Mouse (Mus musculus): ENCODE results near the gene Sinhcaf. TPM values are rescaled to one million over a fixed set of nuclear protein-coding genes. Genes with fewer than 3 reads are reported as not detected.

The Sinhcaf gene
- 1.9 and 3.9 TPM in 2 replicates for polyA plus RNA-seq (2012; rRNA removed; ENCODE audit: low replicate concordance)

DNA sequence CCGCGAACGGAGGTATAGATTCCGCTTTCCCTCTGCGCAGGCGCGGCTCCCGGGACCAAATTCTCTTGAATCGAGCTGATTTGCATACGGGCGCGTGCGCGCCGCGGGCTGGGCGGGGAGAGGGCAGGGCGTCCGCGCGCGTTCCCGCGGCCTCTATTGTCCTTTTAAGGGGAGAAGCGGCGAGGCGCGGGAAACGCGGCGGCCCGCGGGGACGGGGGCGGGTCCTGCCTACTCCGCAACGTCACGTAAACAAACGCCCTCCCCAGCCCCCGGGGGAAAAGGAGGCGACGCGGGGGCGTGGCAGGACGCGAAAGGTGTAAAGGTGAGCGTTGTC is at the start of gene Sinhcaf:
Gene Sinhcaf, minus strand, starts transcription at position 59 of the 334 bp plus-strand sequence.

DNA sequence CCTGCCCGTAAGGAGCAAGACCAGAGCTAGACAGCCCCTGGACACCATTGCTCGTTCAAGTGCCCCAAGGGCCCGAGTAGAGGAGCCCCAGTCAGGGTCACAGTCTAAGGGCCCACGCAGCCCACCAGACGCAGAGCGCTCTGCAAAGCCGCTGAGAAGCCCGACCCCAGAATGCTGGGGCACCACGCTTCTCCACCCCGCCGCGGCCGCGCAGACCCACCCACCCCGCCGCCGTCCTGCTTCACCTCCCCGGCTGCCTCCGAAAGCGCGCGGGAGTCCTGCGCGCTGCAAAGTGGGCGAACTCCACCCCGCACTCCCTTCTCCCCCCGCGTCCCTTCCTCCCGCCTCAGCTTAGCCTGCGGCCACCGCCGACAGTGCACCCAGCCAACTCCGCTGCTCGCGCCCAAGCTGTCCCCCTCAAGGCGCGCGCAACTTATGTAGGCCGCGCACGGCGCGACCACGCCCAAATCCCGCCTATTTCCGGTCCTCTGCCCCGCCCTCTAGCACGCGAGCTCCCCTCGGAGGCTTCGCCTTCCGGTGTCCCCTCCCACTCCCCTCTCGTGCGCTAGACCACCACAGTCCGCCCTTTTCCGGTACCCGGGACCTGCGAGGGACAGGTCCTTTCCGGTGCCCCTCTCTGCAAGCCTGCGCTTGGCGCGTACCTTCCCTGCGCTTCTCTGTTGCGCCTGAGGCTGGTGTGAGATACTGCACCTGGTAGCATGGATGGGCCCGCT is 50.3 kb downstream of the Sinhcaf start, which contains the start of gene Caprin2:
Gene Caprin2, minus strand, starts transcription at position 465 of the 734 bp plus-strand sequence.

Other genes with a start within 250 kb of the Sinhcaf start
- 9.0 and 17.0 TPM in 2 replicates for gene Ipo8, start 115.0 kb downstream of the Sinhcaf start, polyA plus RNA-seq (2012; rRNA removed; ENCODE audit: low replicate concordance)
- 4.7 and 9.9 TPM in 2 replicates for gene Caprin2, start 50.2 kb downstream of the Sinhcaf start, polyA plus RNA-seq (2012; rRNA removed; ENCODE audit: low replicate concordance)
- 3.4 and 12.4 TPM in 2 replicates for gene Dennd5b, start 155.2 kb upstream of the Sinhcaf start, polyA plus RNA-seq (2012; rRNA removed; ENCODE audit: low replicate concordance)
- gene Gm10203, start 183.7 kb upstream of the Sinhcaf start, polyA plus RNA-seq (2012; rRNA removed; ENCODE audit: low replicate concordance), result not detected in 2 replicates
- 6.6 and 16.5 TPM in 2 replicates for gene Etfbkmt, start 193.4 kb upstream of the Sinhcaf start, polyA plus RNA-seq (2012; rRNA removed; ENCODE audit: low replicate concordance)
- 7.1 and 15.0 TPM in 2 replicates for gene Amn1, start 242.2 kb upstream of the Sinhcaf start, polyA plus RNA-seq (2012; rRNA removed; ENCODE audit: low replicate concordance)

Measured in mammary gland, adult 2 months (tissue).